Mouse (Mus musculus): ENCODE measurements around the gene Fyn. TPM values are rescaled to one million over a fixed set of nuclear protein-coding genes. Genes with fewer than 3 reads are reported as not detected.

Fyn gene
- total and polyA plus RNA-seq, 3 experiments = 14.9 to 42.4 (median 19.9) TPM

GRCm38 (mm10) chr10:39409602-39410001 lies 40.9 kb downstream of the Fyn start:
- no peaks in the 10 kb centered on the region for H3K9me3 ChIP-seq (replicated peaks; ENCODE audit: low read length)
- in situ Hi-C loops (cut with MboI; ENCODE audit: low pct_ligation_motif_present, low pct_unique_long_range_greater_than_20kb, low sequenced_read_pairs) = no loop called here

GRCm38 (mm10) chr10:39410151-39410649 lies 41.5 kb downstream of the Fyn start:
- Histone ChIP-seq H3K27me3 (replicated peaks) (no peaks in the 10 kb centered on the region), H3K4me2 (ENCODE audit: insufficient read depth, low read depth, poor library complexity, severe bottlenecking) (no peak overlapping the region), H3K27ac (ENCODE audit: insufficient read depth, low read depth) (no peak overlapping the region), H3K9me3 (replicated peaks; ENCODE audit: low read length) (no peaks in the 10 kb centered on the region), H3K79me2 (replicated peaks; ENCODE audit: control insufficient read depth, extremely low read depth, insufficient read depth, poor library complexity, severe bottlenecking) (no peaks in the 10 kb centered on the region; the same call in 1 of the 2 replicates), H3K36me3 (replicated peaks in 1 of 2; ENCODE audit: control insufficient read depth in 1 of 2, insufficient read depth in 1 of 2, low read length in 1 of 2) (peaks cover 0 to 28% of the 10 kb centered on the region in 2 experiments), H3K4me1 (ENCODE audit: control insufficient read depth in 1 of 2, insufficient read depth in 2 of 2) (peaks cover 15 to 47% of the 10 kb centered on the region in 2 experiments), H3K4me3 (replicated peaks in 1 of 3; ENCODE audit: low read depth in 2 of 3, low read length in 2 of 3, poor library complexity in 1 of 3) (no peak overlapping the region), H3K9ac (ENCODE audit: insufficient read depth, low read depth) (no peak overlapping the region)
- in situ Hi-C loops (cut with MboI; ENCODE audit: low pct_ligation_motif_present, low pct_unique_long_range_greater_than_20kb, low sequenced_read_pairs) (no loop called here), dilution Hi-C loops (cut with MboI; ENCODE audit: extremely low pct_ligation_motif_present, extremely low pct_unique_long_range_greater_than_20kb, low sequenced_read_pairs) (no loop called here)
- DNase-seq (ENCODE audit: extremely low read depth) = no peak
- no peak for TF ChIP-seq MAZ (IDR thresholded peaks at IDR 0.05; ENCODE audit: low read depth, low read length)
- no peak for TF ChIP-seq ZMIZ1 (IDR thresholded peaks at IDR 0.05; ENCODE audit: low read depth, low read length)
- no peak for TF ChIP-seq UBTF (IDR thresholded peaks at IDR 0.05; ENCODE audit: low read depth, low read length)
- no peak for TF ChIP-seq POLR2AphosphoS2 (IDR thresholded peaks at IDR 0.05; ENCODE audit: low read depth, low read length)
- TF ChIP-seq EP300 (IDR thresholded peaks at IDR 0.05; ENCODE audit: low read length) = no peak
- TF ChIP-seq USF2 (conservative IDR thresholded peaks at IDR 0.05; ENCODE audit: low read depth, low read length) = no peak
- no peak for TF ChIP-seq MAFK (IDR thresholded peaks at IDR 0.05; ENCODE audit: insufficient replicate concordance, low read length)
- TF ChIP-seq GABPA (IDR thresholded peaks at IDR 0.05; ENCODE audit: insufficient replicate concordance, low read depth, low read length) = no peak
- TF ChIP-seq ZNF384 (IDR thresholded peaks at IDR 0.05; ENCODE audit: low read depth, low read length) = no peak
- no peak for TF ChIP-seq RAD21 (IDR thresholded peaks at IDR 0.05; ENCODE audit: low read depth, low read length)
- TF ChIP-seq E2F4 (IDR thresholded peaks at IDR 0.05; ENCODE audit: insufficient replicate concordance, low read depth, low read length) = no peak
- no peak for TF ChIP-seq CHD1 (IDR thresholded peaks at IDR 0.05; ENCODE audit: low read depth, low read length)
- no peak for TF ChIP-seq MAX (IDR thresholded peaks at IDR 0.05; ENCODE audit: low read length)
- TF ChIP-seq TBP (conservative IDR thresholded peaks at IDR 0.05; ENCODE audit: low read depth, low read length) = no peak
- TF ChIP-seq MYC (IDR thresholded peaks at IDR 0.05; ENCODE audit: low read depth, low read length) = no peak

More at GRCm38 (mm10) chr10:39409602-39410001, 40.9 kb downstream of the Fyn start:
- DNase-seq (ENCODE audit: extremely low read depth) = no peak
- H3K27ac ChIP-seq (ENCODE audit: insufficient read depth, low read depth) = no peak overlapping the region
- H3K36me3 ChIP-seq (replicated peaks in 1 of 2; ENCODE audit: control insufficient read depth in 1 of 2, insufficient read depth in 1 of 2, low read length in 1 of 2) = peaks cover 0 to 31% of the 10 kb centered on the region in 2 experiments
- H3K4me1 ChIP-seq (ENCODE audit: control insufficient read depth in 1 of 2, insufficient read depth in 2 of 2) = peaks cover 15 to 41% of the 10 kb centered on the region in 2 experiments
- no peak overlapping the region for H3K9ac ChIP-seq (ENCODE audit: insufficient read depth, low read depth)
- H3K27me3 ChIP-seq (replicated peaks) = no peaks in the 10 kb centered on the region
- no peaks in the 10 kb centered on the region; the same call in 1 of the 2 replicates for H3K79me2 ChIP-seq (replicated peaks; ENCODE audit: control insufficient read depth, extremely low read depth, insufficient read depth, poor library complexity, severe bottlenecking)
- H3K4me3 ChIP-seq (replicated peaks in 1 of 3; ENCODE audit: low read depth in 2 of 3, low read length in 2 of 3, poor library complexity in 1 of 3) = no peak overlapping the region
- dilution Hi-C loops (cut with MboI; ENCODE audit: extremely low pct_ligation_motif_present, extremely low pct_unique_long_range_greater_than_20kb, low sequenced_read_pairs) = no loop called here
- TF ChIP-seq SMC3 (IDR thresholded peaks at IDR 0.05; ENCODE audit: low read depth, low read length) (no peak), USF2 (conservative IDR thresholded peaks at IDR 0.05; ENCODE audit: low read depth, low read length) (no peak), CHD2 (IDR thresholded peaks at IDR 0.05; ENCODE audit: low read length) (no peak), RCOR1 (conservative IDR thresholded peaks at IDR 0.05; ENCODE audit: low read depth, low read length) (no peak), RAD21 (IDR thresholded peaks at IDR 0.05; ENCODE audit: low read depth, low read length) (no peak), MAX (IDR thresholded peaks at IDR 0.05; ENCODE audit: low read length) (no peak), E2F4 (IDR thresholded peaks at IDR 0.05; ENCODE audit: insufficient replicate concordance, low read depth, low read length) (no peak)
- H3K4me2 ChIP-seq (ENCODE audit: insufficient read depth, low read depth, poor library complexity, severe bottlenecking) = no peak overlapping the region
